Mouse (Mus musculus) CH12.LX (cell line): Measurements from ENCODE around the gene Znrd1as. TPM values are rescaled to one million over a fixed set of nuclear protein-coding genes. Genes with fewer than 3 reads are reported as not detected.
A peak's percentile ranks its signal among the peaks of the same experiment; 100 is the strongest.

Experiments
- DNase-seq: peaks from one replicate; pipeline ENCODE4 v3.0.0-alpha.2; 2013; ENCODE audit errors: extremely low read depth
- H3K27ac ChIP-seq: 2 replicates; pipeline ENCODE4 v1.5.1; 2012; ENCODE audit warnings: low read depth, mild to moderate bottlenecking, control low read depth, moderate library complexity; ENCODE audit not compliant: insufficient read depth
- H3K27me3 ChIP-seq: replicated peaks from 2 replicates; pipeline ENCODE3; 2012; ENCODE audit warnings: inconsistent platforms
- H3K36me3 ChIP-seq, 2 experiments: replicated peaks in 1 of 2; 2 replicates each; pipeline versions ENCODE3 to v1.6.1; 2012; ENCODE audit warnings: inconsistent platforms in 1 of 2, low read length in 1 of 2, mild to moderate bottlenecking in 1 of 2, mixed read lengths in 1 of 2, moderate library complexity in 1 of 2; ENCODE audit not compliant: control insufficient read depth in 1 of 2, insufficient read depth in 1 of 2
- H3K4me1 ChIP-seq, 2 experiments: 2 replicates each; pipeline ENCODE4 v1.6.1; 2012; ENCODE audit warnings: inconsistent platforms in 1 of 2, moderate library complexity in 1 of 2; ENCODE audit not compliant: insufficient read depth in 2 of 2, control insufficient read depth in 1 of 2
- H3K4me2 ChIP-seq: 2 replicates; pipeline ENCODE4 v1.6.1; 2012; ENCODE audit warnings: low read depth, mild to moderate bottlenecking, control low read depth; ENCODE audit not compliant: poor library complexity, insufficient read depth, severe bottlenecking
- H3K4me3 ChIP-seq, 3 experiments: fragments of 150-350 bp in 1 of 3; sonication (generic) in 1 of 3; replicated peaks in 1 of 3; 2 replicates each; pipeline versions ENCODE3 to v1.5.1; 2011 to 2012; ENCODE audit warnings: low read depth in 2 of 3, low read length in 2 of 3, mild to moderate bottlenecking in 2 of 3, moderate library complexity in 2 of 3, control low read depth in 1 of 3, improper control_type of control experiment in 1 of 3, inconsistent platforms in 1 of 3, mixed read lengths in 1 of 3; ENCODE audit not compliant: poor library complexity in 1 of 3
- H3K79me2 ChIP-seq: replicated peaks from 2 replicates; pipeline ENCODE4 v1.6.1; 2012; ENCODE audit warnings: mild to moderate bottlenecking, moderate library complexity; ENCODE audit not compliant: control insufficient read depth, poor library complexity, insufficient read depth, severe bottlenecking; ENCODE audit errors: extremely low read depth
- H3K9ac ChIP-seq: 2 replicates; pipeline ENCODE4 v1.6.1; 2012; ENCODE audit warnings: low read depth, mild to moderate bottlenecking, control low read depth, moderate library complexity; ENCODE audit not compliant: insufficient read depth
- H3K9me3 ChIP-seq: replicated peaks from 2 replicates; pipeline ENCODE3; 2012; ENCODE audit warnings: low read length, inconsistent platforms, mixed read lengths
- BHLHE40 ChIP-seq: IDR thresholded peaks from 2 replicates; pipeline ENCODE4 v1.6.1; 2011; ENCODE audit warnings: mild to moderate bottlenecking, low read depth, low read length, improper control_type of control experiment
- CHD2 ChIP-seq: IDR thresholded peaks from 2 replicates; pipeline ENCODE4 v1.6.1; 2011; ENCODE audit warnings: low read length, improper control_type of control experiment
- CTCF ChIP-seq, 2 experiments: IDR thresholded peaks in 1 of 2; conservative IDR thresholded peaks in 1 of 2; 2 replicates each; pipeline ENCODE4 v1.5.1; 2011 to 2012; ENCODE audit warnings: low read depth in 2 of 2, low read length in 2 of 2, improper control_type of control experiment in 1 of 2, inconsistent platforms in 1 of 2, mild to moderate bottlenecking in 1 of 2, moderate library complexity in 1 of 2
- E2F4 ChIP-seq: IDR thresholded peaks from 2 replicates; pipeline ENCODE4 v1.6.1; 2011; ENCODE audit warnings: low read depth, low read length, improper control_type of control experiment; ENCODE audit not compliant: insufficient replicate concordance
- EP300 ChIP-seq: IDR thresholded peaks from 2 replicates; pipeline ENCODE4 v1.6.1; 2011; ENCODE audit warnings: low read length, improper control_type of control experiment
- GABPA ChIP-seq: IDR thresholded peaks from 2 replicates; pipeline ENCODE4 v1.6.1; 2012; ENCODE audit warnings: low read depth, low read length, improper control_type of control experiment, inconsistent platforms; ENCODE audit not compliant: insufficient replicate concordance
- JUND ChIP-seq: conservative IDR thresholded peaks from 2 replicates; pipeline ENCODE4 v1.6.1; 2011; ENCODE audit warnings: low read depth, low read length, improper control_type of control experiment
- KAT2A ChIP-seq: IDR thresholded peaks from 2 replicates; pipeline ENCODE4 v1.6.1; 2012; ENCODE audit warnings: low read length, improper control_type of control experiment, inconsistent platforms; ENCODE audit not compliant: insufficient replicate concordance
- MAX ChIP-seq: IDR thresholded peaks from 2 replicates; pipeline ENCODE4 v1.6.1; 2011; ENCODE audit warnings: low read length, improper control_type of control experiment
- MAZ ChIP-seq: IDR thresholded peaks from 2 replicates; pipeline ENCODE4 v1.6.1; 2012; ENCODE audit warnings: low read depth, mild to moderate bottlenecking, inconsistent platforms, low read length, improper control_type of control experiment, moderate library complexity
- MXI1 ChIP-seq: IDR thresholded peaks from 2 replicates; pipeline ENCODE4 v1.6.1; 2011; ENCODE audit warnings: mild to moderate bottlenecking, low read depth, low read length, improper control_type of control experiment
- POLR2A ChIP-seq: IDR thresholded peaks from 2 replicates; pipeline ENCODE4 v1.6.1; 2011; ENCODE audit warnings: low read depth, mild to moderate bottlenecking, improper control_type of control experiment, low read length
- POLR2AphosphoS2 ChIP-seq: IDR thresholded peaks from 2 replicates; pipeline ENCODE4 v1.6.1; 2011; ENCODE audit warnings: low read depth, low read length, improper control_type of control experiment
- RAD21 ChIP-seq: IDR thresholded peaks from 2 replicates; pipeline ENCODE4 v1.6.1; 2011; ENCODE audit warnings: low read depth, mild to moderate bottlenecking, low read length, improper control_type of control experiment, moderate library complexity
- SIN3A ChIP-seq: IDR thresholded peaks from 2 replicates; pipeline ENCODE4 v1.6.1; 2012; ENCODE audit warnings: low read length, improper control_type of control experiment, inconsistent platforms
- SMC3 ChIP-seq: IDR thresholded peaks from 2 replicates; pipeline ENCODE4 v1.6.1; 2011; ENCODE audit warnings: low read depth, low read length, improper control_type of control experiment
- TBP ChIP-seq: conservative IDR thresholded peaks from 2 replicates; pipeline ENCODE4 v1.6.1; 2011; ENCODE audit warnings: low read depth, low read length, improper control_type of control experiment
- UBTF ChIP-seq: IDR thresholded peaks from 2 replicates; pipeline ENCODE4 v1.6.1; 2012; ENCODE audit warnings: low read depth, mild to moderate bottlenecking, inconsistent platforms, low read length, improper control_type of control experiment, moderate library complexity
- USF1 ChIP-seq: IDR thresholded peaks from 2 replicates; pipeline ENCODE4 v1.6.1; 2014; ENCODE audit warnings: low read depth, mild to moderate bottlenecking, inconsistent platforms, low read length, improper control_type of control experiment
- ZKSCAN1 ChIP-seq: IDR thresholded peaks from 2 replicates; pipeline ENCODE4 v1.6.1; 2012; ENCODE audit warnings: low read depth, inconsistent platforms, low read length, improper control_type of control experiment, borderline replicate concordance
- ZNF384 ChIP-seq: IDR thresholded peaks from 2 replicates; pipeline ENCODE4 v1.6.1; 2012; ENCODE audit warnings: low read depth, low read length, improper control_type of control experiment, inconsistent platforms
- dilution Hi-C: fragments of 300-500 bp; cut with MboI; formaldehyde crosslinking; loops from 2 replicates; pipeline ENCODE4 v1.14.3; 2020; ENCODE audit warnings: low sequenced_read_pairs; ENCODE audit not compliant: extremely low pct_unique_long_range_greater_than_20kb, extremely low pct_ligation_motif_present
- in situ Hi-C: fragments of 300-500 bp; cut with MboI; formaldehyde crosslinking; loops from 3 replicates; pipeline ENCODE4 v1.14.3; 2019; ENCODE audit warnings: low sequenced_read_pairs, low pct_ligation_motif_present, low pct_unique_long_range_greater_than_20kb, mixed read lengths
- polyA plus RNA-seq: library from polyadenylated mRNA; unstranded; fragments of >175 nt; gene quantifications from 2 replicates; pipeline ENCODE4 v1.2.1, GENCODE M21; 2012; ENCODE audit warnings: low read depth; ENCODE audit not compliant: insufficient read length
- total RNA-seq, 2 experiments: library from RNA; depleted of rRNA; stranded (reverse); fragments of 300-350 nt in 1 of 2; fragments of >200 nt in 1 of 2; gene quantifications; 2 replicates each; pipeline ENCODE4 v1.2.3; 2012 to 2014

Gene Znrd1as
- total and polyA plus RNA-seq, 3 experiments = 8.1 to 9.3 (median 8.5) TPM

GRCm38 (mm10) chr17:36944121-36944775 is 14.1 kb upstream of the Znrd1as start:
- no peak overlapping the region for H3K9ac ChIP-seq
- in situ Hi-C loops = no loop called here

GRCm38 (mm10) chr17:36947051-36947819 is 11.2 kb upstream of the Znrd1as start:
- dilution Hi-C loops (no loop called here), in situ Hi-C loops (no loop called here)
- Histone ChIP-seq H3K36me3 (peaks cover 13 to 35% of the 10 kb centered on the region in 2 experiments), H3K4me3 (no peak overlapping the region), H3K79me2 (peaks cover 20% of the 10 kb centered on the region), H3K27me3 (no peaks in the 10 kb centered on the region), H3K4me2 (no peak overlapping the region), H3K4me1 (peaks cover 2 to 8% of the 10 kb centered on the region in 2 experiments; a peak in 2 of 4 replicates), H3K9ac (no peak overlapping the region), H3K27ac (no peak overlapping the region), H3K9me3 (no peaks in the 10 kb centered on the region)
- DNase-seq = no peak
- TF ChIP-seq BHLHE40 (no peak), POLR2AphosphoS2 (peak; percentile 91), CHD2 (peak; percentile 37; the same call in 1 of the 2 replicates), GABPA (no peak)

More at GRCm38 (mm10) chr17:36944121-36944775, 14.1 kb upstream of the Znrd1as start:
- Histone ChIP-seq H3K79me2 (no peaks in the 10 kb centered on the region), H3K27me3 (no peaks in the 10 kb centered on the region), H3K4me1 (0 out of 4 replicates have a peak, but pooled peaks cover 0 to 2% of the 10 kb centered on the region in 2 experiments), H3K36me3 (peaks cover 11 to 26% of the 10 kb centered on the region in 2 experiments), H3K27ac (no peak overlapping the region)
- TF ChIP-seq UBTF (no peak), POLR2A (no peak), CTCF (conservative IDR thresholded peaks at IDR 0.05 in 1 of 2, IDR thresholded peaks at IDR 0.05 in 1 of 2; ENCODE audit: low read depth in 2 of 2, low read length in 2 of 2) (peak; percentile 21 to 27; a peak in 3 of 4 replicates)
- TF ChIP-seq, all 38 proteins: peak for 1
- DNase-seq = no peak
- H3K9me3 ChIP-seq = no peaks in the 10 kb centered on the region
- no peak overlapping the region for H3K4me2 ChIP-seq
- H3K4me3 ChIP-seq = no peak overlapping the region
- dilution Hi-C loops = no loop called here

- DNase-seq = no peak
- H3K9ac ChIP-seq = no peak overlapping the region
- H3K4me1 ChIP-seq = peaks cover 0 to 8% of the 10 kb centered on the region in 2 experiments; a peak in 2 of 4 replicates
- in situ Hi-C loops = no loop called here
- no peak overlapping the region for H3K4me2 ChIP-seq
- no peak overlapping the region for H3K27ac ChIP-seq
- dilution Hi-C loops = no loop called here
- H3K27me3 ChIP-seq = no peaks in the 10 kb centered on the region
- no peak overlapping the region for H3K4me3 ChIP-seq
- peaks cover 20% of the 10 kb centered on the region for H3K79me2 ChIP-seq
- no peaks in the 10 kb centered on the region for H3K9me3 ChIP-seq
- H3K36me3 ChIP-seq = peaks cover 13 to 40% of the 10 kb centered on the region in 2 experiments
- no peak for TF ChIP-seq GABPA
- no peak for TF ChIP-seq JUND
- no peak for TF ChIP-seq CTCF (conservative IDR thresholded peaks at IDR 0.05 in 1 of 2, IDR thresholded peaks at IDR 0.05 in 1 of 2; ENCODE audit: low read depth in 2 of 2, low read length in 2 of 2)
- TF ChIP-seq MXI1 = no peak
- no peak for TF ChIP-seq MAZ
- no peak for TF ChIP-seq KAT2A
- TF ChIP-seq E2F4 = no peak
- TF ChIP-seq ZNF384 = no peak
- no peak for TF ChIP-seq ZKSCAN1
- TF ChIP-seq USF1 = no peak
- no peak for TF ChIP-seq RAD21
- no peak for TF ChIP-seq SIN3A
- TF ChIP-seq UBTF = no peak
- TF ChIP-seq MAX = no peak
- no peak for TF ChIP-seq SMC3
- no peak for TF ChIP-seq CHD2
- no peak for TF ChIP-seq TBP
- no peak for TF ChIP-seq EP300
Observed at GRCm38 (mm10) chr17:36948286-36948685, 10.1 kb upstream of the Znrd1as start.
